Mouse (Mus musculus) brain, embryonic 14.5 days (tissue): Measurements from ENCODE around the gene Hepacam2.

Experiments used
- CTCF ChIP-seq: fragments of 200-500 bp; IDR thresholded peaks from 2 replicates; pipeline ENCODE4 v1.5.1; 2012; ENCODE audit warnings: inconsistent platforms, mild to moderate bottlenecking, moderate library complexity, borderline replicate concordance; ENCODE audit not compliant: insufficient read depth, insufficient read length; ENCODE audit errors: extremely low read depth
- POLR2A ChIP-seq: fragments of 200-500 bp; IDR thresholded peaks from 2 replicates; pipeline ENCODE4 v1.6.1; 2012; ENCODE audit warnings: mild to moderate bottlenecking, inconsistent platforms, borderline replicate concordance; ENCODE audit not compliant: poor library complexity, insufficient read depth, insufficient read length, severe bottlenecking; ENCODE audit errors: extremely low read depth

- no peak for TF ChIP-seq CTCF
- no peak for TF ChIP-seq POLR2A
These were observed 11.7 kb upstream of the Hepacam2 start for GRCm38 (mm10) chr6:3509782-3510181.
